Mouse (Mus musculus) embryonic facial prominence, embryonic 13.5 days (tissue): ENCODE measurements around the gene Fgf9. TPM values are rescaled to one million over a fixed set of nuclear protein-coding genes. Genes with fewer than 3 reads are reported as not detected.

Source experiments
- ATAC-seq: fragments of 200-750 bp; cut with Nextera tagmentation; 2 replicates; pipeline ENCODE4 v1.8.0; 2017; ENCODE audit warnings: low read depth; ENCODE audit not compliant: insufficient number of reproducible peaks, insufficient read depth, low FRiP score, low TSS enrichment
- H3K27ac ChIP-seq: fragments of 300-500 bp; sonication (generic); 2 replicates; pipeline ENCODE4 v1.5.1; 2015; ENCODE audit warnings: moderate library complexity, mild to moderate bottlenecking, inconsistent platforms
- H3K27me3 ChIP-seq: fragments of 300-500 bp; sonication (generic); 2 replicates; pipeline ENCODE4 v1.6.1; 2015; ENCODE audit warnings: mild to moderate bottlenecking, inconsistent platforms
- H3K36me3 ChIP-seq: fragments of 300-500 bp; sonication (generic); 2 replicates; pipeline ENCODE4 v1.6.1; 2015; ENCODE audit warnings: mild to moderate bottlenecking, inconsistent platforms
- H3K4me1 ChIP-seq: fragments of 300-500 bp; sonication (generic); 2 replicates; pipeline ENCODE4 v1.6.1; 2015; ENCODE audit warnings: inconsistent platforms
- H3K4me2 ChIP-seq: fragments of 300-500 bp; sonication (generic); 2 replicates; pipeline ENCODE4 v1.6.1; 2015; ENCODE audit warnings: moderate library complexity, mild to moderate bottlenecking, inconsistent platforms
- H3K4me3 ChIP-seq: fragments of 300-500 bp; sonication (generic); 2 replicates; pipeline ENCODE4 v1.5.1; 2015; ENCODE audit warnings: mild to moderate bottlenecking, inconsistent platforms
- H3K9ac ChIP-seq: fragments of 300-500 bp; sonication (generic); 2 replicates; pipeline ENCODE4 v1.6.1; 2015; ENCODE audit warnings: mild to moderate bottlenecking, inconsistent platforms
- H3K9me3 ChIP-seq: fragments of 300-500 bp; sonication (generic); 2 replicates; pipeline ENCODE4 v1.6.1; 2016; ENCODE audit warnings: inconsistent platforms
- WGBS: fragments of 180-500 bp; shearing (Covaris S2); methylation state at CpG from one replicate; pipeline ENCODE4 v1.1.7; 2015; ENCODE audit warnings: mixed read lengths; 5-methylcytosine and 5-hydroxymethylcytosine counted together
- polyA plus RNA-seq: library from polyadenylated mRNA; unstranded; fragments of >200 nt; fragmentation: Nextera tagmentation; extraction: Ambion mirVana; gene quantifications from 2 replicates; pipeline ENCODE4 v1.2.1, GENCODE M21; 2015

Gene Fgf9
- polyA plus RNA-seq, 1 experiment from 2014 or later, result 7.5 TPM

DNA sequence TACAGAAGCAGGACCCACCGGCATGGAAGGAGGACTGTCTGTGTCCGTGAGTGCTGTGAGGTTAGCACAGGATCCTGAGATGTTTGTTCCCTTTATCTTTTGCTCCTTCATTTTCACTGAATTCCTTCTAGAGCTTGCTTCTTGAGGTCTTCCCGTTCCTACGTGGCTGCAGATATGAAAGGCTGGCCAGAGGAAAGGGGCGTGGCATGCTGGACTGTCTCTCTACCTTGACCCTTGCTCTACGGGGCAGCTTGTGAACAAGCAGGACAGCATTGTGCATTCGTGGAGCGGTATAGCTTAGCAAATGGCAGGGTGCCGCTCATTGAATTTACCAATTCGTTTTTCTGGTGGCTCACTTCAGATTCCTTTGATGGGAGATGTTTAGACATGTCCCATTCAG, 21.0 kb downstream of the Fgf9 start:
- H3K9me3 ChIP-seq, result no peaks in the 10 kb centered on the region
- no peak overlapping the region for H3K27ac ChIP-seq
- no peak overlapping the region for H3K9ac ChIP-seq
- H3K36me3 ChIP-seq, result no peaks in the 10 kb centered on the region
- H3K27me3 ChIP-seq, result no peaks in the 10 kb centered on the region
- no peak overlapping the region for H3K4me2 ChIP-seq
- H3K4me1 ChIP-seq, result 0 out of 2 replicates have a peak, but pooled peaks cover 3% of the 10 kb centered on the region
- no peak for ATAC-seq
- H3K4me3 ChIP-seq, result no peak overlapping the region
- 69% methylated on average over 10 of the region's 10 CpGs for WGBS

DNA sequence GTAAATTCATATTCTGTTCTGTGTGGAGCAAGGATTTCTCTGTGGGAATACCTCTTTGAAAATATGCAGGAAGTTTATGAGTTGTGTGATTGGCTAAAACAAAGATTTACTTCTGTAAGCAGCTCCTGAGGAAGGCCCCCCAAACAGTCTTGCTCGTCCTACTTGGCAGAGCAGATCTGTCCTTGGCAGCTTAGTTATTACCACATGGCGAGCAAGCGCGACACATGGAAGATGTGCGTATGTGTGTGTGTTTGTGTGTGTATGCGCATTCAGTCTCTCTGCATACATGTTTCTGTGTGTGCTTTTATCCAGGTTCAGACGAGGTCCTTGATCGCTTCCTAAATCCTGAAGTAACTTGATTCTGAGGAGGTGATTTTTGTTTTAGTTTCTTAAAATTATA, 29.3 kb downstream of the Fgf9 start:
- no peak overlapping the region for H3K4me2 ChIP-seq
- H3K36me3 ChIP-seq, result no peaks in the 10 kb centered on the region
- WGBS, result 68% methylated on average over 8 of the region's 8 CpGs
- no peak overlapping the region for H3K4me3 ChIP-seq
- no peaks in the 10 kb centered on the region; the same call in 1 of the 2 replicates for H3K27me3 ChIP-seq
- H3K4me1 ChIP-seq, result peaks cover 3% of the 10 kb centered on the region; the same call in 1 of the 2 replicates
- H3K27ac ChIP-seq, result no peak overlapping the region
- no peaks in the 10 kb centered on the region for H3K9me3 ChIP-seq
- no peak for ATAC-seq
- no peak overlapping the region for H3K9ac ChIP-seq

DNA sequence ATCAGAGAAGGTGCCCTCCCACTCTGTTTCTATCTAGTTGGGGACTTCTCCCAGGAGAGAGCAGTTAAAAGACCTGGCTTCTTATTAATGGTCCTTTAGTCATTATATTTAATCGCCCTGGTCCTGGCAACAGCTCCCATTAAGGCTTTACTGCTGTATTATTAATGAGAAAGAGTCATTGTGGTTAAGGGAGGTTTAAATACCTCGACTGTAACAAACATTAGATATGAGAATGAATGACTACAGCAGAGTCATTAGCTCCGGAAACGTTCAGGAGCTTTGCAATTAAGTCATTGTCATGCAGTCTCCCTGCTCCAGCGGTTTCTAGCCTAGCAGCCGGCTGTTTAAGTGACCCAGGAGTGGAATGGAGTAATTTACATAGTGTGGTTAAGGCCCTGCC, 31.0 kb downstream of the Fgf9 start:
- Histone ChIP-seq H3K36me3 (no peaks in the 10 kb centered on the region), H3K27me3 (no peaks in the 10 kb centered on the region; the same call in 1 of the 2 replicates), H3K4me3 (no peak overlapping the region), H3K27ac (no peak overlapping the region), H3K9ac (no peak overlapping the region), H3K4me1 (peaks cover 3% of the 10 kb centered on the region; the same call in 1 of the 2 replicates), H3K9me3 (no peaks in the 10 kb centered on the region), H3K4me2 (no peak overlapping the region)
- WGBS, result 14% methylated on average over 6 of the region's 6 CpGs
- no peak for ATAC-seq

- WGBS, result 62% methylated on average over 8 of the region's 8 CpGs
- Histone ChIP-seq H3K4me1 (peaks cover 3% of the 10 kb centered on the region; the same call in 1 of the 2 replicates), H3K9me3 (no peaks in the 10 kb centered on the region), H3K36me3 (no peaks in the 10 kb centered on the region), H3K4me2 (no peak overlapping the region), H3K27me3 (no peaks in the 10 kb centered on the region; the same call in 1 of the 2 replicates), H3K27ac (no peak overlapping the region), H3K9ac (no peak overlapping the region), H3K4me3 (no peak overlapping the region)
- no peak for ATAC-seq
Observed at GRCm38 (mm10) chr14:58104266-58104665, 33.9 kb downstream of the Fgf9 start.

GRCm38 (mm10) chr14:58105596-58105995, 35.2 kb downstream of the Fgf9 start:
- no peaks in the 10 kb centered on the region for H3K9me3 ChIP-seq
- no peak overlapping the region for H3K4me2 ChIP-seq
- no peak for ATAC-seq
- H3K9ac ChIP-seq, result no peak overlapping the region
- H3K27ac ChIP-seq, result no peak overlapping the region
- H3K4me3 ChIP-seq, result no peak overlapping the region
- H3K4me1 ChIP-seq, result peaks cover 3% of the 10 kb centered on the region; the same call in 1 of the 2 replicates
- H3K36me3 ChIP-seq, result no peaks in the 10 kb centered on the region
- WGBS, result 81% methylated on average over 5 of the region's 5 CpGs
- no peaks in the 10 kb centered on the region; the same call in 1 of the 2 replicates for H3K27me3 ChIP-seq

DNA sequence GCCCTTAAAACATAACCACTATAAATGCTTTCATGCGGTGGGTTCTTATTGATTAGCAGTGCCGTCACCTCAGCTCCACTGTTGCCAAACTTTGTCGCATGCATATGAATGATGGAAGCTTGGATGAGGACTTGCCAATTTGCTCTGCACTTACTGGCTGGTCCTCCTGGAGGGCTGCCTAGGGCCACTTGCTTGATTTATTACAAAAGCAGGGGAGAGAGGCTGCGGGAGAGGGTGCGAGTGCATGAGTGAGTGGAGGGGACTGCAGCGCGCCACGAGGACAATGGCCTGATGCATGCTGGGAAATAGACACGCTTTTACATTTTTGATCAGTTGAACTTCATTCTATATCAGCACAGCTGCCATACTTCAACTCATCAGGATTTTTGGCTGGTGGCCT, 39.3 kb downstream of the Fgf9 start:
- Histone ChIP-seq H3K9me3 (no peaks in the 10 kb centered on the region), H3K4me1 (no peaks in the 10 kb centered on the region), H3K27ac (no peak overlapping the region), H3K4me3 (no peak overlapping the region), H3K27me3 (no peaks in the 10 kb centered on the region), H3K36me3 (no peaks in the 10 kb centered on the region), H3K9ac (no peak overlapping the region), H3K4me2 (no peak overlapping the region)
- WGBS, result 94% methylated on average over 9 of the region's 9 CpGs
- ATAC-seq, result no peak

DNA sequence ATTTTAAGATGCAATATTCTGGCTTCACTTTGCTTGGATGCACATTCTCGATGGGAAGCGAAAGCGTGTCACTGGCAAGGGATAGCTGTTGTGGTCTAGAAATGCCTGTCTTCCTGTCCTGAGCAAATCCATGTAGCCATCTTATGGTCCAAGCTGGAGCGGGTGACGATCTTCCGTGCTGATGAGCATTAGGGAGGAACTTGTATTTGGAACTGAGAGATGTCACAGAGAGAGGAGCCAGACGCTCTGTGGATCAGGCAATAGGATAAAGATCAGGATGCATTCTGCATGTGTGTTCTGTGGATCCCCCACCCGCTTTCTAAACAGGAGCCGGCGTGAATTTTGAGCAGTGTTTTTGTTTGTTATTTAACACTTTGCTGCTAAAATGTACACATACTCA, 41.2 kb downstream of the Fgf9 start:
- Histone ChIP-seq H3K9ac (no peak overlapping the region), H3K9me3 (no peaks in the 10 kb centered on the region), H3K36me3 (no peaks in the 10 kb centered on the region), H3K27me3 (no peaks in the 10 kb centered on the region), H3K4me3 (no peak overlapping the region), H3K27ac (no peak overlapping the region), H3K4me2 (no peak overlapping the region), H3K4me1 (no peaks in the 10 kb centered on the region)
- ATAC-seq, result no peak
- WGBS, result 85% methylated on average over 10 of the region's 10 CpGs

DNA sequence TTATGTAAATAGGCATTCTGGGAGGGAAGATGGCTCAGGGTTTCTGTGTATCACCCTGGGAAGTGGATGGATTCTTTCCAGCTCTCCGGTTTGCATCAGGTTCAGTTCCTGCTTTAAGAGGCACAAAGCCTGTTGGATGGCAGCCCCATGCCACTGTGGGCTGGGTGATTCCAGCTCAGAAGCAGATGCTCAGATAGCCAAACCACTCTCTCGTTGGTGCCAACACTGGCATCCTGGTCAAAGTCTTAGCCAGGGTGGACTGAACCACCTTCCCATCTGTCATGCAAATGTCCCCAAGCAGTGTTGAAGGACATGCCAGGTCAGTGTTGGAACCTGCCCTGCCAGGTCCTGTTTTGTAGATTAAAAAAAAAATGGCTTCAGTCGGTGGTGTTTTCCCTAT, 42.0 kb downstream of the Fgf9 start:
- Histone ChIP-seq H3K27ac (no peak overlapping the region), H3K4me2 (no peak overlapping the region), H3K36me3 (no peaks in the 10 kb centered on the region), H3K27me3 (no peaks in the 10 kb centered on the region), H3K4me3 (no peak overlapping the region), H3K9ac (no peak overlapping the region), H3K4me1 (no peaks in the 10 kb centered on the region), H3K9me3 (no peaks in the 10 kb centered on the region)
- ATAC-seq, result no peak
- 64% methylated on average over 3 of the region's 3 CpGs for WGBS

DNA sequence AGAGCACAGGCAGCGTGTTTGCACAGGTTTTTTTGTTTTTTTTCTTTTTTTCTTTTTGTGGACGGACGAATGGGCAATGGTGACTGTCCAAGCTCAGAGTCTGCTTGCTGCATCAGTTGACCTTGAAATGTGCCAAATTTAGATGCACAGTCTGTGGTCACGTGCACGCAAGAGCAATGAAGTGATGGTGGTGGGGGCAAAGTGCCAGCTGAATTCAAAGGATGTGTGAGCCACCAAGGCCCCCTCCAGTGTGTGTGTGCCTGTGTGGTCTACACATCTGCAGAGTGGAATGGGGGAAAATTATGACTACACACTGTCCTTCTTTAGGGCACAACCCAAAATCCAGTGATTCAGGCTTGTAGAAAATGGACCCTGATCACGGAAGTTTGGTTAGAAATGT, 42.8 kb downstream of the Fgf9 start:
- Histone ChIP-seq H3K27ac (no peak overlapping the region), H3K27me3 (no peaks in the 10 kb centered on the region), H3K4me1 (no peaks in the 10 kb centered on the region), H3K9me3 (no peaks in the 10 kb centered on the region), H3K36me3 (no peaks in the 10 kb centered on the region), H3K4me3 (no peak overlapping the region), H3K4me2 (no peak overlapping the region), H3K9ac (no peak overlapping the region)
- WGBS, result 69% methylated on average over 6 of the region's 6 CpGs
- no peak for ATAC-seq

DNA sequence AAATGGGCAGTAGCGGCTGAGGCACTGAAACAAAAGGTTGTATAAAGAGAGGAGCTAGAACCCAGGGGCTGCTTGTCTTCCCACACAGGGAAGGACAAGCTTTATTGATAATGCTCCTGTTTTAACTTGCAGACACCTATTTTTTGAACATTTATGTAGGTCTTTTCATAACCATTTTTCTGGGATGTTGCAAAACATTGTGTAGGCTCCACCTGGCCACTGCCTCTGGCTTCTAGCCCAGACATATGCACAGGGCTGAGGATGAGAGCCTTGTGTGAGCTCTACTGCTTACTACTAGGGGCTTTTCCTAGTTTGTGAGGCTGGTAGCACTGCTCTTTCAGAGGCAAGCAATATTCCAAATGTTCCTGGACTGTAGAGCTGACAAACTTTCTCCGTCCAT, 43.8 kb downstream of the Fgf9 start:
- Histone ChIP-seq H3K4me1 (no peaks in the 10 kb centered on the region), H3K4me2 (no peak overlapping the region), H3K27me3 (no peaks in the 10 kb centered on the region), H3K9me3 (no peaks in the 10 kb centered on the region), H3K36me3 (no peaks in the 10 kb centered on the region), H3K9ac (no peak overlapping the region), H3K27ac (no peak overlapping the region), H3K4me3 (no peak overlapping the region)
- WGBS, result 89% methylated on average over 2 of the region's 2 CpGs
- no peak for ATAC-seq

DNA sequence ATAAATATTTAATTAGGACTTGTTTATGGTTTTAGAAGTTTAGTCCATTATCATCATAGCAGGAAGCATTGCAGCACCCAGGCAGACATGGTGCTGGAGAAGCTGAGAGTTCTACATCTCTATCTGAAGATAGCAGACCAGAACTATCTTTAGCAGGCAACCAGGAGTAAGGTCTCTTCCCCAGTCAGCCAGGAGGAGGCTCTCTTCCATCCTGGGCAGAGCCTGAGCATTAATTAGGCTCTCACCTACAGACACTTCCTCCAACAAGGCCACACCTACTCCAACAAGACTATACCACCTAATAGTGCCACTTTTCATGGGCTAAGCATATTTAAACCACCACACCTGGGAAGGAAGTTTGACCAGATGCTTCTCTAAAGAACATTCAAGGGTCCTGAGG, 54.3 kb downstream of the Fgf9 start:
- Histone ChIP-seq H3K36me3 (no peaks in the 10 kb centered on the region), H3K27ac (no peak overlapping the region), H3K4me2 (no peak overlapping the region), H3K9ac (no peak overlapping the region), H3K4me3 (no peak overlapping the region), H3K9me3 (no peaks in the 10 kb centered on the region), H3K4me1 (no peaks in the 10 kb centered on the region), H3K27me3 (no peaks in the 10 kb centered on the region)
- ATAC-seq, result no peak

DNA sequence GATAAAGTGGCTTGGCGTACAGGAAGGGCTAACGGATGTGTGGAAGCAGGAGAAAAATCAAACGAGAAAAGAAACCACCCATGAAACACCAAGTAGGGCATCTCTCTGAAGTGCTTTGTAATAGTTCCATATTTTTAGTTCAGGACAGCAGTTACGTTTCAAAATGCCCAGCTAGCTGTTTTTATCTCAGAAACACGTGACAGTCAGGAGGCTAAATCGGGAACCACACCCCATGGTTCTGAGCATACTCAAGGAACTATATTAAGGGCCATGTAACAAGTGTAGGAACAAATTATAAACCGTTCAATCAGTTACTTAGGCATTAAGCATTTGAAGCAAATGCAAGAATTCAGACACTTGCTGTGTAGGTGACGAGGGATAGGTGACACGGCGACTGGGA, 56.2 kb downstream of the Fgf9 start:
- no peak overlapping the region for H3K9ac ChIP-seq
- H3K4me2 ChIP-seq, result no peak overlapping the region
- WGBS, result 91% methylated on average over 10 of the region's 10 CpGs
- no peak for ATAC-seq
- H3K36me3 ChIP-seq, result no peaks in the 10 kb centered on the region
- no peak overlapping the region for H3K27ac ChIP-seq
- no peaks in the 10 kb centered on the region for H3K4me1 ChIP-seq
- H3K4me3 ChIP-seq, result no peak overlapping the region
- H3K9me3 ChIP-seq, result no peaks in the 10 kb centered on the region
- no peaks in the 10 kb centered on the region for H3K27me3 ChIP-seq
